ENCODE assay signal across 8 mouse cellular contexts in the genomic region with DNA sequence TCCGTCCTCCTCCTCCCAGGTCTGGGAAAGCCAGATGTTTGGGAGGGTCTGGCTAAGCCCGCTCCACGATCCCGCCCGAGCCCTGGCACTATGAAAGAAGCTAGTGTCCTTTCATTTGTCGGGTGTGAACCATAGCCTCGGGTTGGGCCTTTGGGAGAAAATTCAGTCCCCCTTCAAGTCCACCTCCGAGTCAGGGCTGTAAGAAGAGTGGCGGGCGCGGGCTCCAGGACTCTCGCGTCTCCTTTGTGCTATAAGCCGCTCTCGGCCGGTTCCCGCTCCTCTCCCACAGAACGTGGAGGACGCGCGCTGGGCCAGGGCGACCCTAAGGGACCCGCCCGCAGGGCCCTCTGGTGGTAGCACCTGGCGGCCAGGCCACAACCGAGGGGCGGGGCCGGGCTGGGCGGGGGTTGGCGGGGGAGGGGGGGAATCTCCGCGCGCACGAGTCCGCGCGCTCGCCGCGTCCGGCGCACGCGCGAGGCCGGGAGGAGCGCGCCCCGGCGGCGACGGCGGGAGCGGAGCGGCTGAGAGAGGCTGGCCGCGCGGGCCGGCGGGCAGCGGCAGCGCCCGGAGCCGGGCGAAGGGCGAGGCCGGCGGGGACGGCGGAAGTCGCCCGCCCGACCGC. TPM values are rescaled to one million over a fixed set of nuclear protein-coding genes. Genes with fewer than 3 reads are reported as not detected.
A peak's percentile ranks its signal among the peaks of the same experiment; 100 is the strongest.
DNase-seq lines count a peak whose midpoint lies in the region; ATAC-seq lines count a peak whose summit lies in the region.

A gene (plus strand): TSS at position 485 of the 622 bp plus-strand sequence.

- H3K9ac ChIP-seq in heart, embryonic 14.5 days (ENCODE audit: low read length): peak within 1 kb of the TSS; percentile 87
- H3K9ac ChIP-seq in liver, embryonic 15.5 days: peak within 1 kb of the TSS; percentile 72
- peak within 1 kb of the TSS; percentile 93 for H3K9ac ChIP-seq in neural tube, embryonic 11.5 days (ENCODE audit: low read length)
- peak within 1 kb of the TSS; percentile 82 for H3K9ac ChIP-seq in stomach, embryonic 16.5 days (ENCODE audit: low read length)

- H3K27ac ChIP-seq in brown adipose tissue, adult 24 weeks (replicated peaks; ENCODE audit: low read depth, low read length): no peak within 1 kb of the TSS
- H3K27ac ChIP-seq in forebrain, embryonic 10.5 days: peak within 1 kb of the TSS; percentile 96
- peak within 1 kb of the TSS; percentile 58 to 84 for H3K27ac ChIP-seq in heart, embryonic 14.5 days (replicated peaks in 1 of 2; ENCODE audit: control insufficient read depth in 1 of 2, insufficient read depth in 1 of 2, low read depth in 2 of 2, low read length in 2 of 2)
- peak within 1 kb of the TSS; percentile 74 for H3K27ac ChIP-seq in liver, embryonic 15.5 days (replicated peaks)
- peak within 1 kb of the TSS; percentile 73 for H3K27ac ChIP-seq in neural tube, embryonic 11.5 days (ENCODE audit: low read depth, low read length)
- peak within 1 kb of the TSS; percentile 74 for H3K27ac ChIP-seq in stomach, embryonic 16.5 days (ENCODE audit: low read length)

- H3K36me3 ChIP-seq in forebrain, embryonic 10.5 days (replicated peaks): no peaks in the 10 kb centered on the region; the same call in 1 of the 2 replicates
- H3K36me3 ChIP-seq in heart, embryonic 14.5 days (ENCODE audit: control insufficient read depth, insufficient read depth, low read length): no peaks in the 10 kb centered on the region
- H3K36me3 ChIP-seq in liver, embryonic 15.5 days (replicated peaks): no peaks in the 10 kb centered on the region
- no peaks in the 10 kb centered on the region for H3K36me3 ChIP-seq in neural tube, embryonic 11.5 days (ENCODE audit: control insufficient read depth, insufficient read depth, low read length)
- H3K36me3 ChIP-seq in stomach, embryonic 16.5 days (ENCODE audit: control insufficient read depth, insufficient read depth, low read length): no peaks in the 10 kb centered on the region

- H3K4me2 ChIP-seq in heart, embryonic 14.5 days (ENCODE audit: low read length): peak within 1 kb of the TSS; percentile 91
- H3K4me2 ChIP-seq in liver, embryonic 15.5 days: peak within 1 kb of the TSS; percentile 85
- H3K4me2 ChIP-seq in neural tube, embryonic 11.5 days (ENCODE audit: low read depth): peak within 1 kb of the TSS; percentile 86
- peak within 1 kb of the TSS; percentile 60 for H3K4me2 ChIP-seq in stomach, embryonic 16.5 days (ENCODE audit: low read depth, low read length)

- peaks cover 15% of the 10 kb centered on the region for H3K27me3 ChIP-seq in forebrain, embryonic 10.5 days (ENCODE audit: poor library complexity, severe bottlenecking)
- H3K27me3 ChIP-seq in heart, embryonic 14.5 days (ENCODE audit: control insufficient read depth, insufficient read depth, low read length): no peaks in the 10 kb centered on the region
- peaks cover 34% of the 10 kb centered on the region for H3K27me3 ChIP-seq in liver, embryonic 15.5 days
- no peaks in the 10 kb centered on the region for H3K27me3 ChIP-seq in neural tube, embryonic 11.5 days (ENCODE audit: control insufficient read depth, insufficient read depth, low read length)
- H3K27me3 ChIP-seq in stomach, embryonic 16.5 days (ENCODE audit: control insufficient read depth, insufficient read depth, low read length): 0 out of 2 replicates have a peak, but pooled peaks cover 7% of the 10 kb centered on the region

- DNase-seq in forebrain, embryonic 10.5 days (ENCODE audit: extremely low spot score, low spot score): peak; percentile 91
- DNase-seq in kidney, postnatal 14 days: peak; percentile 92
- DNase-seq in neural tube, embryonic 11.5 days (ENCODE audit: low spot score): peak; percentile 92

- no peaks in the 10 kb centered on the region for H3K9me3 ChIP-seq in forebrain, embryonic 10.5 days
- H3K9me3 ChIP-seq in heart, embryonic 14.5 days (ENCODE audit: control insufficient read depth, low read length): no peaks in the 10 kb centered on the region
- no peaks in the 10 kb centered on the region for H3K9me3 ChIP-seq in liver, embryonic 15.5 days (replicated peaks)
- no peaks in the 10 kb centered on the region for H3K9me3 ChIP-seq in neural tube, embryonic 11.5 days (ENCODE audit: control insufficient read depth, low read length)
- H3K9me3 ChIP-seq in stomach, embryonic 16.5 days (replicated peaks; ENCODE audit: control insufficient read depth, low read length): no peaks in the 10 kb centered on the region

- ATAC-seq in CD4-positive, CD25-positive, alpha-beta regulatory T cell, adult 4 months: peak; percentile 51
- peak; percentile 93 for ATAC-seq in heart, embryonic 14.5 days (ENCODE audit: insufficient number of reproducible peaks, insufficient read depth, low FRiP score, low read depth)
- ATAC-seq in liver, embryonic 15.5 days (ENCODE audit: insufficient read depth): peak; percentile 82
- ATAC-seq in neural tube, embryonic 11.5 days (ENCODE audit: insufficient read depth, low FRiP score, low TSS enrichment): peak; percentile 92
- peak; percentile 95 for ATAC-seq in stomach, embryonic 16.5 days (ENCODE audit: insufficient read depth, low FRiP score)

- WGBS in forebrain, embryonic 10.5 days: 4% methylated on average over 74 of the region's 74 CpGs
- under 1% methylated on average over 65 of the region's 74 CpGs for WGBS in heart, embryonic 14.5 days
- WGBS in liver, embryonic 15.5 days (ENCODE audit: insufficient replicate concordance): under 1% methylated on average over 64 of the region's 74 CpGs
- 0% methylated on average over 44 of the region's 74 CpGs for WGBS in neural tube, embryonic 11.5 days
- WGBS in stomach, embryonic 16.5 days: under 1% methylated on average over 71 of the region's 74 CpGs

- H3K4me3 ChIP-seq in brown adipose tissue, adult 24 weeks (ENCODE audit: insufficient read depth, low read depth, low read length): peak within 1 kb of the TSS; percentile 92
- H3K4me3 ChIP-seq in forebrain, embryonic 10.5 days: peak within 1 kb of the TSS; percentile 80
- H3K4me3 ChIP-seq in heart, embryonic 14.5 days (ENCODE audit: control insufficient read depth in 1 of 2, insufficient read depth in 1 of 2, low read depth in 1 of 2, low read length in 2 of 2): peak within 1 kb of the TSS; percentile 74 to 77
- H3K4me3 ChIP-seq in liver, embryonic 15.5 days (replicated peaks): peak within 1 kb of the TSS; percentile 74
- peak within 1 kb of the TSS; percentile 89 for H3K4me3 ChIP-seq in neural tube, embryonic 11.5 days (ENCODE audit: low read depth, low read length)
- peak within 1 kb of the TSS; percentile 72 for H3K4me3 ChIP-seq in stomach, embryonic 16.5 days (replicated peaks; ENCODE audit: low read length)

- no peaks in the 10 kb centered on the region for H3K4me1 ChIP-seq in brown adipose tissue, adult 24 weeks (ENCODE audit: control insufficient read depth, insufficient read depth, insufficient read length, low read length)
- H3K4me1 ChIP-seq in forebrain, embryonic 10.5 days: peaks cover 35% of the 10 kb centered on the region
- peaks cover 3 to 9% of the 10 kb centered on the region in 2 experiments for H3K4me1 ChIP-seq in heart, embryonic 14.5 days (ENCODE audit: control insufficient read depth in 2 of 2, insufficient read depth in 2 of 2, low read length in 2 of 2)
- peaks cover 14% of the 10 kb centered on the region for H3K4me1 ChIP-seq in liver, embryonic 15.5 days (replicated peaks)
- peaks cover 10% of the 10 kb centered on the region for H3K4me1 ChIP-seq in neural tube, embryonic 11.5 days (ENCODE audit: control insufficient read depth, insufficient read depth, low read length)
- H3K4me1 ChIP-seq in stomach, embryonic 16.5 days (ENCODE audit: control insufficient read depth, insufficient read depth, low read length): peaks cover 12% of the 10 kb centered on the region; the same call in 1 of the 2 replicates

RNA-seq across cellular contexts. Expression of the gene that starts here (rescaled TPM):
- polyA plus RNA-seq in CD4-positive, CD25-positive, alpha-beta regulatory T cell, adult 4 months (2017; shearing (Covaris generic)): 1 to 10 TPM; 9.4 to 9.9 TPM
- 23.1 and 29.5 TPM in 2 replicates for polyA plus RNA-seq in brown adipose tissue, adult 24 weeks (2012; ENCODE audit: insufficient read depth, insufficient read length, missing spikeins)
- polyA plus RNA-seq in forebrain, embryonic 10.5 days (2016; fragmentation: Nextera tagmentation; extraction: Ambion mirVana): 73.6 and 75.0 TPM in 2 replicates
- polyA plus RNA-seq in heart, embryonic 14.5 days (2014; fragmentation: Nextera tagmentation; extraction: Ambion mirVana): 70.0 and 77.8 TPM in 2 replicates
- 34.1 and 34.7 TPM in 2 replicates for polyA plus RNA-seq in liver, embryonic 15.5 days (2015; fragmentation: Nextera tagmentation; extraction: Ambion mirVana)
- polyA plus RNA-seq in neural tube, embryonic 11.5 days (2014; fragmentation: Nextera tagmentation; extraction: Ambion mirVana): 73.6 and 77.0 TPM in 2 replicates
- polyA plus RNA-seq in stomach, embryonic 16.5 days (2015; fragmentation: Nextera tagmentation; extraction: Ambion mirVana): 32.7 and 40.6 TPM in 2 replicates
